Mouse (Mus musculus) limb, embryonic 14.5 days (tissue): ENCODE results near the gene Tom1l1. TPM values are rescaled to one million over a fixed set of nuclear protein-coding genes. Genes with fewer than 3 reads are reported as not detected.

Source experiments
- ATAC-seq: fragments of 200-750 bp; cut with Nextera tagmentation; 2 replicates; pipeline ENCODE4 v1.8.0; 2017; ENCODE audit warnings: low read depth, moderate number of reproducible peaks, moderate TSS enrichment; ENCODE audit not compliant: low FRiP score
- DNase-seq: peaks from one replicate; pipeline ENCODE4 v3.0.0-alpha.2; 2015; ENCODE audit warnings: low spot score
- H3K27ac ChIP-seq: fragments of 300-500 bp; sonication (generic); replicated peaks from 2 replicates; pipeline ENCODE4 v1.5.1; 2014; ENCODE audit warnings: low read depth, mild to moderate bottlenecking, low read length, moderate library complexity, mixed read lengths
- H3K27me3 ChIP-seq: fragments of 300-500 bp; sonication (generic); 2 replicates; pipeline ENCODE4 v1.6.1; 2014; ENCODE audit warnings: low read length, mixed read lengths; ENCODE audit not compliant: control insufficient read depth, insufficient read depth
- H3K36me3 ChIP-seq: fragments of 300-500 bp; sonication (generic); 2 replicates; pipeline ENCODE4 v1.6.1; 2014; ENCODE audit warnings: mild to moderate bottlenecking, low read length, moderate library complexity, mixed read lengths; ENCODE audit not compliant: control insufficient read depth, insufficient read depth
- H3K4me1 ChIP-seq: fragments of 300-500 bp; sonication (generic); 2 replicates; pipeline ENCODE4 v1.6.1; 2014; ENCODE audit warnings: antibody characterized with exemption, low read length, mixed read lengths; ENCODE audit not compliant: control insufficient read depth, insufficient read depth
- H3K4me2 ChIP-seq: fragments of 300-500 bp; sonication (generic); replicated peaks from 2 replicates; pipeline ENCODE4 v1.6.1; 2014; ENCODE audit warnings: low read depth, mild to moderate bottlenecking, low read length, moderate library complexity; ENCODE audit not compliant: severe bottlenecking
- H3K4me3 ChIP-seq: fragments of 300-500 bp; sonication (generic); replicated peaks from 2 replicates; pipeline ENCODE4 v1.5.1; 2014; ENCODE audit warnings: low read length
- H3K9ac ChIP-seq: fragments of 300-500 bp; sonication (generic); 2 replicates; pipeline ENCODE4 v1.6.1; 2014; ENCODE audit warnings: mild to moderate bottlenecking, low read depth, low read length, moderate library complexity; ENCODE audit not compliant: severe bottlenecking
- H3K9me3 ChIP-seq: fragments of 300-500 bp; sonication (generic); 2 replicates; pipeline ENCODE4 v1.6.1; 2016; ENCODE audit warnings: low read length; ENCODE audit not compliant: control insufficient read depth
- POLR2A ChIP-seq: fragments of 200-500 bp; IDR thresholded peaks from 2 replicates; pipeline ENCODE4 v1.8.0; 2012; ENCODE audit warnings: inconsistent platforms, mild to moderate bottlenecking, moderate library complexity, borderline replicate concordance; ENCODE audit not compliant: insufficient read depth, insufficient read length; ENCODE audit errors: extremely low read depth
- WGBS: fragments of 180-500 bp; shearing (Covaris S2); extraction: QIAGEN DNeasy Blood & Tissue Kit; methylation state at CpG from one replicate; pipeline ENCODE4 v1.1.7; 2014; 5-methylcytosine and 5-hydroxymethylcytosine counted together
- polyA plus RNA-seq, 2 experiments: library from polyadenylated mRNA; depleted of rRNA in 1 of 2; stranded (reverse) in 1 of 2; unstranded in 1 of 2; fragments of >200 nt; fragmentation: Nextera tagmentation in 1 of 2; extraction: Ambion mirVana in 1 of 2; gene quantifications; 2 replicates each; pipeline versions ENCODE4 v1.2.1 to v1.2.3; 2012 to 2014

Gene Tom1l1
- polyA plus RNA-seq, 2 experiments, result 18.4 to 32.9 TPM

DNA sequence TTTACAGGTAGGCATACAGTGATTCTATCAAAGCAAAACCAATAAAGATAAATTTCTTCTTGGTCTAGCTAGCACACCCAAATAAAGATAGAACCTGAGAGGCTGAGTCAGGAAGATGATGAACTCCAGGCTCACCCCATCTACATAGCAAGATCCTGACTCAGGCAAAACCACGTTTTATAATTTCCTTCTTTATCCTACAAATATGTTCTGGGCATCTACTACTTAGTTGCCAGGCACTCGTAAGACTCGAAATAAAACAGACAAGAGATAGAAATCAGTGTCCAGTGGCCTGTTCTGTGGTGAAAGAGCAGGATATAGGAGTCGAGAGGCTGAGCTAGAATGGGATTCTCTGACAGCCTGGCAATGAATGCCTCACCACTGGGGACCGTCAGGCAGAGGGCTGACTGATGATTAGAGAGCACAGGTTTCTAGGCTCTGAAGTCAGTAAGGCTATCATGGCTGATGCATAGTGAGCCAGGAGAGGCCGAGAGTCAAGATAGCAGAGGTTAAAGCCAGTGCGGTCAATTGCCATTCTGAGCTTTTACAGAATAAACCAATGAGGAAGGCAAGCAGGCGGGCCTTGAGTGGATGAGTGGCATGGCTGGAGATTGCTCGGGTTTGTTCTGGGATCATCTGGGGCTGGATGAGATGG, 37.8 kb downstream of the Tom1l1 start:
- Histone ChIP-seq H3K36me3 (peaks cover 36% of the 10 kb centered on the region), H3K4me1 (0 out of 2 replicates have a peak, but pooled peaks cover 5% of the 10 kb centered on the region), H3K4me2 (no peak overlapping the region), H3K27me3 (no peaks in the 10 kb centered on the region), H3K9ac (no peak overlapping the region), H3K27ac (no peak overlapping the region), H3K4me3 (no peak overlapping the region), H3K9me3 (no peaks in the 10 kb centered on the region)
- DNase-seq (no peak), ATAC-seq (no peak)
- 71% methylated on average over 9 of the region's 9 CpGs for WGBS
- no peak for TF ChIP-seq POLR2A

DNA sequence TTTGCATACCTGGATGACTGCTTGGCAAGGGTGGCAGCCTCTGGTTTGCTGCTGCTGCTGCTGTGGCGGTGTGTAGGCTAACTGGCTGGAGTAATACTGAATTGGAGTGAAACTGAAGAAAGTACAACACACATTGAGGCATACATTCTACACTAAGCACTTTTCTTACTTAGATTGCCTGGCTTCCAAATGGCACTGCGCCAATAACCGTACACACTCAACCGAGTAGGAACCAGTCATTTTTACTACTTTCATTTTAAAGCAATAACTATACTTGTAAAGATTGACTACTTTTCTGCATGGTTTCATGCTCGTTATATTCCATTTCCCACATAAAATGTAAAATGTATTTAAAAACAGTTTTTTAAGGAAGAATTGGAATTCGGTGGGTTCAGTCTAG, 38.4 kb downstream of the Tom1l1 start:
- TF ChIP-seq POLR2A, result no peak
- H3K9ac ChIP-seq, result no peak overlapping the region
- WGBS, result 51% methylated on average over 6 of the region's 6 CpGs
- peak; percentile 52 for DNase-seq
- no peak overlapping the region for H3K4me3 ChIP-seq
- no peak for ATAC-seq
- 0 out of 2 replicates have a peak, but pooled peaks cover 5% of the 10 kb centered on the region for H3K4me1 ChIP-seq
- H3K4me2 ChIP-seq, result no peak overlapping the region
- no peaks in the 10 kb centered on the region for H3K27me3 ChIP-seq
- H3K9me3 ChIP-seq, result no peaks in the 10 kb centered on the region
- H3K36me3 ChIP-seq, result peaks cover 42% of the 10 kb centered on the region
- no peak overlapping the region for H3K27ac ChIP-seq

DNA sequence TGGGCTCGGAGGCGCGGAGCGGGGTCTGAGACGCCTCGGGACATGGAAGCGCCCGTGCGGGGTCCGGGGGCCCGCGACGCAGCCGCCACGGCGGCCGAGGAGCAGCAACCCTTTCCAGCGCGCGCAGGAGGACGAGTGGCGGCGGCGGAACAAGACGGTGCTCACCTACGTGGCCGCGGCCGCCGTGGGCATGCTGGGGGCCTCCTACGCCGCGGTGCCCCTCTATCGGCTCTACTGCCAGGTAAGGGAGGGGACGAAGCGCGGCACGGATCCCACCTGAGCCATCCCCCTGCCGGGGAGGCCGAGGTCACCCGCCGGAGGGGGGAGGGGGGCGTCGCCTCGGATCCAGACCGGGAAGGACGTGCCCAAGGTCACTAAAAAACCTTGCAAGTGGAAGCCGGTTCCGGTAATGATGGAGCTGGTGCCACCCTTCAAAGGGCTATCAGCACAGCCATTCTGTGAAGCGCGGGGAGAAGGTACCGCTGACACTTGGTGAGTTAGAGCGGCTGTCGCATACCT, 49.8 kb downstream of the Tom1l1 start:
- ATAC-seq (peak; percentile 46), DNase-seq (no peak)

DNA sequence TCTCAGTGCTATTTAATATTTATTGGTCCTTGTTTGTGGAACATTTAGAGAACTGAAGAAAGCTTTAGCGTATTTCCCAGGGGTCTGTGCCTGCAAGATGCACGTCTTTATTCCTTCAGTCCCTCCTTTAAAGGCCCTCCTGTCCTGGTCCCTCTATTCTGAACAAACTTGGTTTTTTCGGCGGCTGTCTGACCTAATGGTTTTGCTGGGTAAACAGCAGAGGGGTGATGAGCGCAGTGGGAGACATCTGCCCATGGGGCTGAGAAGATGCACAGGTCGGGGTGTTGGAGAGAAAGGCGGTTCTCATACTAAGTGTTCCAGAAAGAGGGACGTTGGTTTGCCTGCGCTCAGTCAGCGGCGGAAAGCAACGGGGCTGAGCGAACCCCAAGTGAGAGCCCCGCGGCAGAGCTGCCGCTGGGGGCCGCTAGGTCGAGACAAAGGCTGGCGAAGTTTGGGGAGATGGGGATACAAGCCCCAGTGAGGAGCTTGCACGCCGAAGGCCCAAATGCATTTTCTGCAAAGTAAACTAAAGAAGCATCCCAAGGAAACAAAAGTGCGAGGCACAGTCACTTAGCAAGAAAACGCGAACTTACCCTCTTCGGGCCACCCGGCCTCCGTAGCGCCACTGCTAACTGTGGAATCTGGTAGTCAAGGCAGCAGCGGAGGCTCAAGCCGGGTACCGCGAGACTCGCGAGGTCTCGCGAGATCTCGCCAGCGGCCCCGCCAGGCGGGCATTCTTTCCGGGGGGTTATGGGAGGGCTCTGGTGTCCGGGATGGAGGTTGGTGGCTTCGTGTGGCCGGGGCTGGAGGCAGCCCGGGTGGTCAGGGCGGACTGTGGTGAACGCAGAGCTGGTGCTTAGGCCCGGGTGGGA, 50.5 kb downstream of the Tom1l1 start, which contains the start of the genes Stxbp4 and Cox11:
Stxbp4 (minus strand) TSS at position 645 of the 872 bp plus-strand sequence.
Cox11 (plus strand) TSS at position 734 of the 872 bp plus-strand sequence.
- peak within 1 kb of the TSS; percentile 72 for H3K4me2 ChIP-seq
- peak within 1 kb of the TSS; percentile 97 for H3K4me3 ChIP-seq
- TF ChIP-seq POLR2A, result peak; percentile 80; the same call in 1 of the 2 replicates
- no peaks in the 10 kb centered on the region for H3K27me3 ChIP-seq
- ATAC-seq (peak; percentile 95), DNase-seq (peak; percentile 95)
- H3K36me3 ChIP-seq, result peaks cover 12% of the 10 kb centered on the region
- under 1% methylated on average over 46 of the region's 48 CpGs for WGBS
- peak within 1 kb of the TSS; percentile 96 for H3K9ac ChIP-seq
- peak within 1 kb of the TSS; percentile 95 for H3K27ac ChIP-seq
- peaks cover 7% of the 10 kb centered on the region for H3K4me1 ChIP-seq
- no peaks in the 10 kb centered on the region for H3K9me3 ChIP-seq

More for the DNA sequence above, 49.8 kb downstream of the Tom1l1 start:
- WGBS, result under 1% methylated on average over 29 of the region's 54 CpGs
- H3K27me3 ChIP-seq, result no peaks in the 10 kb centered on the region
- peak overlapping the region; percentile 68 for H3K4me2 ChIP-seq
- peak overlapping the region; percentile 97 for H3K4me3 ChIP-seq
- peak overlapping the region; percentile 95 for H3K27ac ChIP-seq
- H3K4me1 ChIP-seq, result peaks cover 7% of the 10 kb centered on the region
- no peak for TF ChIP-seq POLR2A
- H3K9me3 ChIP-seq, result no peaks in the 10 kb centered on the region
- peak overlapping the region; percentile 96 for H3K9ac ChIP-seq
- H3K36me3 ChIP-seq, result peaks cover 15% of the 10 kb centered on the region

DNA sequence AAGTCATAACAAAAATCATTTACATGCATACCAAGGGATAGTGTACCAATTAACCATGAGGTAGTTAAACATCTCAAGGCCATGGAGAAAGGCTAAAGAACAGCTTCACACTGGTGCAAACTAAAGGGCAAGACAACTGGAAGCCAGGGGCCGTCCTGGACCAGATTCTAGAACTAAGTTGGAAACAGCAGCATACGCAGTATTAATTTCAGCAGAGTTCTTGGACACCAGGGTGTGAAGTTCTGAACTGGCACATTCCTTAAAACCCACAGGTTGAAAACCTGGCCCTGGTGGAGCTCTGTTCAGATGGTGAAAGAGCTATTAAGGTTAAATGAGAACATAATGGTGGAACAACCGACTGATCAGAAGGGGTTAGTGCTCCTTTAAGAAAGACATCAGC, 53.5 kb downstream of the Tom1l1 start:
- Histone ChIP-seq H3K27ac (no peak overlapping the region), H3K4me3 (no peak overlapping the region), H3K4me1 (peaks cover 6% of the 10 kb centered on the region), H3K9ac (no peak overlapping the region), H3K9me3 (no peaks in the 10 kb centered on the region), H3K4me2 (no peak overlapping the region), H3K36me3 (peaks cover 6% of the 10 kb centered on the region; the same call in 1 of the 2 replicates), H3K27me3 (no peaks in the 10 kb centered on the region)
- WGBS, result 77% methylated on average over 3 of the region's 3 CpGs
- no peak for TF ChIP-seq POLR2A
- ATAC-seq (no peak), DNase-seq (no peak)
